Mouse (Mus musculus): ENCODE measurements around the gene Klhl29. TPM values are rescaled to one million over a fixed set of nuclear protein-coding genes. Genes with fewer than 3 reads are reported as not detected.
"Not testable (repeated sequence)": the region's sequence is repeated elsewhere in the genome, so short reads cannot be mapped to it uniquely, and the experiment has no call there.

Klhl29 gene
- total RNA-seq, 1 experiment from 2014 or later = not detected

GRCm38 (mm10) chr12:5359065-5359464 is 16.4 kb downstream of the Klhl29 start:
- ATAC-seq (replicated peaks; ENCODE audit: low read depth, poor library complexity, severe bottlenecking) = no peak

GRCm38 (mm10) chr12:5358497-5358896 is 17.0 kb downstream of the Klhl29 start:
- no peak for ATAC-seq (replicated peaks; ENCODE audit: low read depth, poor library complexity, severe bottlenecking)

- no peak for ATAC-seq (replicated peaks; ENCODE audit: low read depth, poor library complexity, severe bottlenecking)
Measured at GRCm38 (mm10) chr12:5353416-5353815, 22.1 kb downstream of the Klhl29 start.

- no peak for ATAC-seq (replicated peaks; ENCODE audit: low read depth, poor library complexity, severe bottlenecking)
Measured at GRCm38 (mm10) chr12:5352771-5353170, 22.7 kb downstream of the Klhl29 start.

GRCm38 (mm10) chr12:5350491-5351285 is 24.8 kb downstream of the Klhl29 start:
- no peak for ATAC-seq (replicated peaks; ENCODE audit: low read depth, poor library complexity, severe bottlenecking)

- no peak for ATAC-seq (replicated peaks; ENCODE audit: low read depth, poor library complexity, severe bottlenecking)
Measured at GRCm38 (mm10) chr12:5345088-5345487, 30.4 kb downstream of the Klhl29 start.

GRCm38 (mm10) chr12:5344457-5344856 is 31.0 kb downstream of the Klhl29 start:
- ATAC-seq (replicated peaks; ENCODE audit: low read depth, poor library complexity, severe bottlenecking) = not testable (repeated sequence)

GRCm38 (mm10) chr12:5340151-5340603 is 35.3 kb downstream of the Klhl29 start:
- ATAC-seq (replicated peaks; ENCODE audit: low read depth, poor library complexity, severe bottlenecking) = no peak

GRCm38 (mm10) chr12:5336927-5337712 is 38.4 kb downstream of the Klhl29 start:
- no peak for ATAC-seq (replicated peaks; ENCODE audit: low read depth, poor library complexity, severe bottlenecking)

- no peak for ATAC-seq (replicated peaks; ENCODE audit: low read depth, poor library complexity, severe bottlenecking)
Measured at GRCm38 (mm10) chr12:5336331-5336730, 39.2 kb downstream of the Klhl29 start.

- ATAC-seq (replicated peaks; ENCODE audit: low read depth, poor library complexity, severe bottlenecking) = no peak
Measured at GRCm38 (mm10) chr12:5334956-5335355, 40.5 kb downstream of the Klhl29 start.

GRCm38 (mm10) chr12:5334175-5334574 is 41.3 kb downstream of the Klhl29 start:
- ATAC-seq (replicated peaks; ENCODE audit: low read depth, poor library complexity, severe bottlenecking) = no peak

GRCm38 (mm10) chr12:5331810-5332484 is 43.5 kb downstream of the Klhl29 start:
- ATAC-seq (replicated peaks; ENCODE audit: low read depth, poor library complexity, severe bottlenecking) = no peak

- ATAC-seq (replicated peaks; ENCODE audit: low read depth, poor library complexity, severe bottlenecking) = no peak
Measured at GRCm38 (mm10) chr12:5330496-5331070, 44.9 kb downstream of the Klhl29 start.

- no peak for ATAC-seq (replicated peaks; ENCODE audit: low read depth, poor library complexity, severe bottlenecking)
Measured at GRCm38 (mm10) chr12:5322444-5323087, 52.9 kb downstream of the Klhl29 start.

GRCm38 (mm10) chr12:5321017-5321416 is 54.5 kb downstream of the Klhl29 start:
- ATAC-seq (replicated peaks; ENCODE audit: low read depth, poor library complexity, severe bottlenecking) = no peak

GRCm38 (mm10) chr12:5319359-5319973 is 56.0 kb downstream of the Klhl29 start:
- no peak for ATAC-seq (replicated peaks; ENCODE audit: low read depth, poor library complexity, severe bottlenecking)

GRCm38 (mm10) chr12:5316029-5316567 is 59.4 kb downstream of the Klhl29 start:
- ATAC-seq (replicated peaks; ENCODE audit: low read depth, poor library complexity, severe bottlenecking) = no peak

- ATAC-seq (replicated peaks; ENCODE audit: low read depth, poor library complexity, severe bottlenecking) = no peak
Measured at GRCm38 (mm10) chr12:5307923-5308322, 67.6 kb downstream of the Klhl29 start.
